Mouse (Mus musculus): ENCODE data around the gene Sh3gl2.

Gene Sh3gl2

DNA sequence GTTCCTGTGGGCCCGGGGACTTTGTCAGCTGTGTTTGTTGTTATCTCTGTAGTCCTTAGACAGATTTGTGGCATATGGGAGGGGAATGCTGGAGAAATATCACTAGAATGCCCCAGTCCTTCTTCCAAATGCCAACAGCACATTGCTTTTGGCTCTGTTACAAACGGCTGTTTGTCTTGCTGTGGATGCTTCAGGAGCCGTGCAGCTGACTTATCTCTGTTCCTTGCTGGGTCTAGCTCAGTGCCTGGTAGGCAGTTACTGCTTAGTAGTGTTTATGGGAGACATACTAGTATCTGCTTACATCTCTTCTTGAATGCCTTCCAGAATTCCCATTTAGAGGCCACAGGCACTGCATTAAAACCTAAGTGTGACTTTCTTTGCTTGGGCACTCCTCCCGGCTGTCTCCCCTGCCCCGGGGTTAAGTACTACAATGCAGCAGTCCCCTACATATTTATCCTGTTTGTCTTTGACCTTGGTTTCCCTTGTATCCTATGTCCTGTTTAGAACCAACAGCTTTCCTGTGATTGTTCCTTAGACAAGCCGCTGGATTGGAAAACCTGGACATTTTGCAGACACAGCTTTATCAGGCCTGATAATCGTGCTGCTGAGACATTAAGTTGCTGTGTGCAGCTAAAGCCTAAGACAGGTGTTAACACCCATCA lies 101.1 kb downstream of the Sh3gl2 start:
- DNase-seq (ENCODE audit: low read depth, low spot score), result no peak

- DNase-seq (ENCODE audit: low read depth, low spot score), result no peak
These were observed 114.2 kb downstream of the Sh3gl2 start for GRCm38 (mm10) chr4:85319092-85319491.

DNA sequence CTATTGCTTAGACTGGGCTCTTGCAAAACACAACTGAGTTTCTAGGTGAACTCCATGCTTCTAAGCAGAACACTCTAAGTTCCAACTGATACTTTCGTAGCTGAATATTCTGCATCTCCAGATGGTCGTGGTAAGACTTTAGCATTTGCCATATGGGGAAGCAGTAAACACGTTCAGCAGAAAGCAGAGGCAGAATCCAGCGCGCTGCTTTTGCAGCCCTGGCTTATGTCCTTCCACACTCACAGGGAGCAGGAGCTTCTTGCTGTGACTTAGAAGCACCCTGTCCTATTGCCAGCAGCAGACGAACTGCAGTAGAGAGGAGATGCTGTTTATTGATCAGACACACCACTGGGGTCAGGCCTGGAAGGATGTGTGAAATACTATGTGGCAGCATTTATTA lies 120.5 kb downstream of the Sh3gl2 start:
- peak; percentile 34 for DNase-seq (ENCODE audit: low read depth, low spot score)

DNA sequence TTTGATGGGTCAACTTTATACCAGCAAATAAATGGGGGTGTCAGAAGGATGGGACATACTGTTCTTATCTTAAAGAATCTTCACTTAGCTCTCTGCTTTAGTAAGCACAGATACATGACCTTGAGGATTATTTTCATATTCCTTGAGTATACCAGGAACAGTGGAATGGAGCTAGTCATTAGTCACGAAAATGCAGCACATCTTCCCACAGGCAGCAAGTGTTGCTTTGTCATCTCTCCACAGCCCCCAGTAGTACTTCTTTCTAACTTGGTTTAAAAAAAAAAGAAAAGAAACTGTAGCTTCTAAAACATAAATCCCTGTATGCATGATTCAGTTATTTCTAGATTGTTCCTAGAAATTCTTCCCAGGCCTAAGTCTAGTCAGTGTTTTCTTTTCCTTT lies 121.1 kb downstream of the Sh3gl2 start:
- DNase-seq (ENCODE audit: low read depth, low spot score), result no peak

GRCm38 (mm10) chr4:85334688-85335200 lies 129.8 kb downstream of the Sh3gl2 start:
- DNase-seq (ENCODE audit: low read depth, low spot score), result peak; percentile 28

GRCm38 (mm10) chr4:85336356-85336755 lies 131.4 kb downstream of the Sh3gl2 start:
- no peak for DNase-seq (ENCODE audit: low read depth, low spot score)

DNA sequence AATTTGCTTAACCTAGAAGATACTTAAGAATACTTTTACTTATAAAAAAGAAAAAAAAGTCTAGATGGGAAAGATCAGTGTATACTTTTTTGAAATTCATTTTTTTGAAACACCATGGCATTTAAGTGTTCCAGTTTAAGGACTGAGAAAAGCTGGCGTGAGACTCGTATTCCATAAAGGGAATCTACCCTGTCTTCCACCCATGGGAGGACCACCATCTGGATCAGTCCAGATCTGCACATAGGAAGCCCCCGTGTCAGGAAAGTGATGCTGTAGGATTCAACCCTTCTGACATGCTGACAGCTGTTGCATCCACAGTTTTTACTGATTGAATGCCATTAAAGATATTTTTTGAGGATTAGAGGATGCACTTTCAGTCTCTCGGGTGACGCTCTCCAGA lies 134.2 kb downstream of the Sh3gl2 start:
- DNase-seq (ENCODE audit: low read depth, low spot score), result no peak

DNA sequence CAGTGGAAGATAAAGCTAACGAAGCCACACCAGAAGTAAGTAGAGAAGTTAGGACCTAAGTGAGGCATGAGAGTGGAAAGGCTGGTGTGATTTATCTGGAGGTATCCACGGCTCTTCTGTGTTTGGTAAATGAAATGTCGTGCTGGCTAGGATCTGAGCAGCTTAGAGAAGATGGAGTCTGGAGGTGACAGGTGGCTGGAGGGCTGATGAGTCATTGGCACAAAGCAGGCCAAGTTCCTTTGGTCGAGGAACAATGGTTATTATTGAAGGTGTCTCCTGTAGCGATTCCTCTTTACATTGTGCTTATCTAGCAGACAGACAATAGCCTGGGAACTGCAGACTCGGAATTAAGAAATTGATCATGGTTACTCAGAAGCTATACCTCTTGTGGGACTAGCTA lies 135.8 kb downstream of the Sh3gl2 start:
- no peak for DNase-seq (ENCODE audit: low read depth, low spot score)

DNA sequence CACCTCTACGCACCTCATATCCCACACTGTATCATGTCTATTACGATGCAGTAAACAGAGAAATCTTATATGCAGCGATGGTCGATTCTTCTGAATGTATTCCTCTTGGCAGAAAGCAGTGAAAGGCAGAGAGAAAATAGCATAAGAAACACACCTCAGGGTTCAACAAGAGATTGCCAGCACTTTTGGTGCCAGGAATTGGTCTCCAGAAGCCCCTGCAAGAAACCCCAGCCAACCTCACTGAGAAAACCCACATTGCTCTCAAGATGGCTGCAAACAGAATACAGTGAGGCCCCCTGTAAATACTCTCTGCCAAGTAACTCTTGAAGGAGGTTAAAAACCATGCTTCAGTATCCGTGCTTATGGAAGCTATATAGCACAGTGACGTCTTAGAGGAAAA lies 141.0 kb downstream of the Sh3gl2 start:
- no peak for DNase-seq (ENCODE audit: low read depth, low spot score)

DNA sequence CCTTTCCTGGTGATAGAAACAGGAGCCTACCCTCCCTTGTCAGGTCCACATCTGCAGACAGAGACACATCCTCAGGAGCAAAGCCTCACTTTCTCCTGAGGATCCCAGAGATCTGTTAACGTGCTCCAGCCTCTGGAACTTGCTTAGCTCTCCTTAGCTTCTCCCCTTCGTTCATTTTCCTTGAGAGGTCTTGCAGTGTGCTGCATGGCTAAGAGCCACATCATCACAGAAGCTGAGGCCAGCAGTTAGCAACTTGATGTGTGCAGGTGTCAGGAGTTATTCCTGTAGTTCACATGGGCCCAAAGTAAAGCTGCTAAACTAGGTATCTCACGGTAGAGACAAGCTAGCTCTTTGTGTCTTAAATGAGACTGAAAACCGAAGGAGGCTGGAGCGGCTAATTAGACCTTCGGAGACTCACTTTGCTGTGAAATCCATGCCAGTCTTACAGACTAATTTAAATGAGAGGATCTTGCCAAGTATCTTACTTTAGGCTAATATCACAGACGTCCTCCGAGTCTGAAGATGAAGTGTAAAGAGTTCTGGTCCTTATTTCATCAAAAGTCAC lies 143.2 kb downstream of the Sh3gl2 start:
- DNase-seq (ENCODE audit: low read depth, low spot score), result no peak

DNA sequence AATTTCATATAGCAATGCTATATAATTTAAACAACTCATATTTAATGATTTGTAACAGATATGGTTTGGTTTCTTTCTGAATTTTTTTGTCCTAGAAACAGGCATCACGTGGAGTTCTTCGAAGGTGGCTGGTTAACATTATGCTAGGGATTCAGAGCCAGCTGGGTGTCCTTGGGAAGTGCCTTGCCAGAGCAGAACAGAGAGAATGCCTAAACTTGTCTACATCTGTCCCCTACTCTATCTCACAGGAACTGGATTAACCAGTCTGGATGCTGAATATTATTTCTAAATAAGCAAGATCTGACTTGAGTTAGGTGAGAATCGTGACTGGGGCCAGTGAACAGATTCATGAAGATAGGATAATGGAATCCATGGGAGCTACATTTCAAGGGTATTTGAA lies 157.7 kb downstream of the Sh3gl2 start:
- no peak for DNase-seq (ENCODE audit: low read depth, low spot score)

DNA sequence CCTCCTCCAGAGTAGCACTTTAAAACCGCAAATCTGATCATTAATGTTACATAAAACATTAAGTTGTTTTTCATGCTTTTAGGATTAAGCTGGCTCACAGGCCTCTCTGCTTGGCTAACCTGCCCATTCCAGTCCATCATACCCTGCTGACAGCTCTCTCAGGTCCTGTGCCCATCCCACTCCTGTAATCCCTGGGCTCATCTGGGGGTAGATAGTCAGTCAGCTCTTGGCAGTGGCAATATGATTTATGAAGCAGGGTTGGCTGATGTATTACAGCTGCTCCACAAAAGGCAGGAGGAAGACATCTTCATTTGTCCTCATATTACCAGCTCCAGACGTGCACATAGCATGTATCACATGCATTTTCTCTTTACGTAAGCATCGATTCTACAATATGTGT lies 158.3 kb downstream of the Sh3gl2 start:
- DNase-seq (ENCODE audit: low read depth, low spot score), result no peak

DNA sequence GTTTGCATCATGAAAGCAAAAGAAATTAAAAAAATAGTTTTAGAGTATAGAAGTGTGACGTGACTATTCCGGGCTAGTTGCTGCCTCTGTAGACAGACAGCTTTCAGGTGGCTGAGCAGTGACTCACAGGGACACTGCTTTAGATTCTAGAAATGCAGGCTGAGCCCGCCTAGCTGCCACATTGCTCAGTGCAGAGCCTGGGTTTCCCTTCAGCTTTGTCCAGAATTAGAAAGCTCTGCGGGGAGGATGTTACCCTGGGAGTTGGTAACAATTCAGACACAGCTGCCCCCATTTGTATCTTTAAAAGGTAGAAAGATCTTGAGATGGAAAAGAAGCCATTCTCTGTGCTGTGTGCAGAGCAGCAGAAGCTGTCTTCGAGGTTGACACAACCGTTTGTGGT lies 166.1 kb downstream of the Sh3gl2 start:
- no peak for DNase-seq (ENCODE audit: low read depth, low spot score)

DNA sequence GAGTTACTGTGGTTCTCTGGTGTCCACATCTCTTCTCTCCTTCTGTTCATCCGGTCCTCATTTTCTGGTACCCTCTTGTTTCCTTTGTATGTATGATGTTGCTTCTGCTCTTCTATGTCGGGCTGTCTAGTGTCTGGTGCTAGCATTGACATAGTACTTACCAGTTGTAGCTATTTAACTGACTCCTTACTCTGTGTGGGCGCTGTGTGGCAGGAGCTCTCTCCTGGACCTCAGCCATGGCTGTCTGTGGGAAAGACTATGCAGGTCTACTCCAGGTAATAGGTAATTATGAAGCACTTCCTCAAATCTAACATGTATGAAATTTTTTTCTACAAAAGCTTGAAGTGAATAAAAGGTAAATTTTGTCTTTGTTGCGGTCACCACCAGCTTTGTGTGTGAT lies 169.9 kb downstream of the Sh3gl2 start:
- no peak for DNase-seq (ENCODE audit: low read depth, low spot score)

GRCm38 (mm10) chr4:85376187-85376586 lies 171.3 kb downstream of the Sh3gl2 start:
- DNase-seq (ENCODE audit: low read depth, low spot score), result no peak

DNA sequence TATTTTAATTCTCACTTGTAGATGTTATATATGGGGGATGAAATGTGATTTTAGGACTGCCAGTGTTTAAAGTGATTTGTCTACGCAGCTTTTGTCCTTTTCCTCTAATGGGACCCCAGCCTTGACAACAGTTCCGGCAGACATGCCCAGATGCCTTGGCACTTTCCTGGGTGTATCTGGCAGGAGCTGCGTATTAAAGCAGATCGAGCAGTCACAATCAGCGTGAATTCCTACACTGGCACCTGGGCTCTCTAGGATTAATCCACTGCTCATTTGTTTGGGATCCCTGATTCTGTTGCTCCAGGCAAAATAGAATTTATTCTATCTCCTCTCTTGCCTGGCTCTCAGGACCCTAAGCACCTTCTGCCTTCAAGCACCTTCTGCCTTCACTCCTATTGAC lies 171.7 kb downstream of the Sh3gl2 start:
- no peak for DNase-seq (ENCODE audit: low read depth, low spot score)

DNA sequence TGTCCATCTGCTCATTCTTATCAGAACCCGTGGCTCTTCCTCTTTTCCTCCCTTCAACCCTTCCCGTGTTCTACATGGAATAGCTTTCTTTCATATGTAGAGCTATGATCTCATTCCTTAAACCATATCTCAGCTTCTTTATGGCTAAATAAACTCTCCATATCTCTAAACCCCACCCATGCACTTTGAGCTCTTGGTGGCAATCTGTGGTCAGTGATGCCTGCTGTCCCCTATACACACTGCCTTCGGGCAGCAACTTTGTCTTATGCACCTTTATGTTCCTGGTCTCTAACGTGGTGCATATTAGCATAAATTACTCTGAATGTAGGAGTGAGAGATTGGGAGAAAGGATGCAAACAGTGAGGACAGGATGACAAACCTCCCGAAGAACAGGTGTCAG lies 180.3 kb downstream of the Sh3gl2 start:
- DNase-seq (ENCODE audit: low read depth, low spot score), result no peak

- no peak for DNase-seq (ENCODE audit: low read depth, low spot score)
These were observed 182.8 kb downstream of the Sh3gl2 start for GRCm38 (mm10) chr4:85387676-85388075.

DNA sequence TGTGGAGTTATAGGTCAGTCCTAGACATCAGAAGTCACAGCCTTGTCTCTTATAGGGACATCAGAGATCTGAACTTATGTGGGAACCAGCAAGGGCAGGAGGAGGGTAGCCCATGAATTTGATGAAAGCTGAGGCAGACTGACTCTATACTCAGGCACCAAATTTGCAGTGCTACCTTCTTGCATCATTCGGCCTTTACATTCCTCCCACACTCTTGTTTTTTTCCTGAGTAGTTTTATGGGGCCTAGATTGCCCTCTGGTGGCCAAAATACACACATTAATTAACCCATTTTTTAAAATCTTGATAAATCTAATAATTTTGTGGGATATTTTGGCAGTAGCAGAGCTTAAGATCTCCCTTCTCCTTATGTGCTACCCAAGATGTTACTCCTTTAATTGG lies 186.9 kb downstream of the Sh3gl2 start:
- DNase-seq (ENCODE audit: low read depth, low spot score), result no peak

- no peak for DNase-seq (ENCODE audit: low read depth, low spot score)
These were observed 193.8 kb downstream of the Sh3gl2 start for GRCm38 (mm10) chr4:85398765-85399164.

DNA sequence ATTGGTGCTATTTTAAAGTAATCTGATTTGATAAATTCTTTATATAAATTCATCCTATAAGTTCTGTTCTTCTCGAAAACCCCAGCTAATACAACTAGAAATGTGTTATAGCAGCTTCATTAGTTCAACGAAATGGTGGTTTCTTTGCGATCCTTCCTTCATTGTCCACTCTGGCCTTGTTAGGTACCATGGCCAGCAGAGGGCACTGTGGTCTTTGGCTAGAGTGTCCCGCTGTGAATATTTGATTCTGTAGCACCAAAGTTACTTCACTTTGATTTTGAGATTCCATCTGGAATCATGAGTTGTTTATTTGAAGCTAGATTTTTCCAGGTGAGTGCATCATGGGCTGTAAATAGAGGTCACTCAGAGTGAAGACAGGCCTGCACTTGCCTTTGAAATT lies 197.9 kb downstream of the Sh3gl2 start:
- DNase-seq (ENCODE audit: low read depth, low spot score), result peak; percentile 39

- peak; percentile 12 for DNase-seq (ENCODE audit: low read depth, low spot score)
These were observed 199.7 kb downstream of the Sh3gl2 start for GRCm38 (mm10) chr4:85404424-85405194.

DNA sequence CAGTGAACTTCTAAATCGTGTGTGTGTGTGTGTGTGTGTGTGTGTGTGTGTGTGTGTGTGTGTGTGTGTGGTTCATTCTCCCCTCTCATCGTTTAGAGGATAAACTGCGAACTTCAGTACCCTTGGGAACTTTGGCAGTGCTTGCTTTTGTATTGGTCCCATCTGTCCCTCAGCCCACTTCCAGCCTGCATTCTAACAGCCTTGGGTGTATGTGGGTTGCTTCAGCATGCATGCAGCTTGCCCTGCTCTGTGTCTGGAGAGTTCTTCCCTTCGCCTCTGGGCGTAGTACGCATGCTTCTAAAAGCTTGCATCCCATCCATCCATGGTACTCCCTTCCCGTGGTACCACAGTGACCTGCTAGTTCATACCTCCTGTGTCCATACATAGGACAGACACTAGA lies 200.3 kb downstream of the Sh3gl2 start:
- DNase-seq (ENCODE audit: low read depth, low spot score), result no peak

All from brain, embryonic 18.5 days (tissue).